Mouse (Mus musculus) liver, postnatal 0 days (tissue): Measurements from ENCODE around the gene Tjp3.

Experiments used
- CTCF ChIP-seq: sonication (generic); IDR thresholded peaks from 2 replicates; pipeline ENCODE4 v1.5.1; 2016; ENCODE audit warnings: antibody characterized with exemption, low read depth
- EP300 ChIP-seq: IDR thresholded peaks from 2 replicates; pipeline ENCODE4 v1.6.1; 2016; ENCODE audit warnings: antibody characterized with exemption, low read depth, mild to moderate bottlenecking

DNA sequence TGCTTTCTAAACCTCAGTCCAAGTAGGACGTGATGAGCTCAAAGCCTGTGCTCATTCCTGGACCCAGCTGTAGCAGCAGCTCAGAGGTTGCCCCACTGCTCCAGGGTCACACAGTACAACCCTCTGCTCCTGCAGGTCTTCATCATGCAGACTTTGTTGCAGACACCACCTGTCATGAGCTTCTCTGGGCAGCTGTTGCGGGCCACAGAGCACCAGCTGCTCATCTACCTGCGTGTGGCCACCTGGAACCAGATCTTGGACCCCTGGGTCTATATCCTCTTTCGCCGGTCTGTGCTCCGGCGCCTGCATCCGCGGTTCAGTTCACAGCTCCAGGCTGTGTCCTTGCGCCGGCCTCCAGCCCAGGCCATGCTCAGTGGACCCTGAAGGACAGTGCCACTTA, 42.9 kb upstream of the Tjp3 start:
- TF ChIP-seq CTCF: no peak
- no peak for TF ChIP-seq EP300
